Mouse (Mus musculus): ENCODE data around the gene Phrf1. TPM values are rescaled to one million over a fixed set of nuclear protein-coding genes. Genes with fewer than 3 reads are reported as not detected.
"Not testable (repeated sequence)": the region's sequence is repeated elsewhere in the genome, so short reads cannot be mapped to it uniquely, and the experiment has no call there.

The Phrf1 gene
- polyA plus RNA-seq, 2 experiments from 2014 or later, result 45.3 to 54.8 TPM

GRCm38 (mm10) chr7:141213605-141214235, 14.9 kb upstream of the Phrf1 start, which contains the start of gene Lmntd2:
Lmntd2 (minus strand) TSS chr7:141214080.
- ATAC-seq, result no peak

GRCm38 (mm10) chr7:141214310-141214709, 14.3 kb upstream of the Phrf1 start:
- no peak for ATAC-seq

GRCm38 (mm10) chr7:141215101-141215879, 13.3 kb upstream of the Phrf1 start, which contains the start of gene Rassf7:
Rassf7 (plus strand) TSS chr7:141215860.
- ATAC-seq, result peak; percentile 97

- peak; percentile 33 for ATAC-seq
Observed at GRCm38 (mm10) chr7:141215880-141216733, 12.5 kb upstream of the Phrf1 start.

- ATAC-seq, result no peak
Observed at GRCm38 (mm10) chr7:141216894-141217293, 11.7 kb upstream of the Phrf1 start.

GRCm38 (mm10) chr7:141217343-141218013, 11.1 kb upstream of the Phrf1 start:
- no peak for ATAC-seq

- no peak for ATAC-seq
Observed at GRCm38 (mm10) chr7:141218141-141218540, 10.4 kb upstream of the Phrf1 start.

GRCm38 (mm10) chr7:141218557-141219133, 9.9 kb upstream of the Phrf1 start:
- no peak for ATAC-seq

GRCm38 (mm10) chr7:141219558-141220099, 9.0 kb upstream of the Phrf1 start:
- ATAC-seq, result no peak

GRCm38 (mm10) chr7:141220377-141220776, 8.2 kb upstream of the Phrf1 start:
- ATAC-seq, result no peak

- ATAC-seq, result peak; percentile 93
Observed at GRCm38 (mm10) chr7:141221249-141222125, 7.1 kb upstream of the Phrf1 start.

- no peak for ATAC-seq
Observed at GRCm38 (mm10) chr7:141222126-141222467, 6.5 kb upstream of the Phrf1 start.

GRCm38 (mm10) chr7:141222696-141223215, 5.8 kb upstream of the Phrf1 start:
- ATAC-seq, result no peak

- ATAC-seq, result no peak
Observed at GRCm38 (mm10) chr7:141226535-141226934, 2.0 kb upstream of the Phrf1 start.

- no peak for ATAC-seq
Observed at GRCm38 (mm10) chr7:141227796-141228195, 788 bp upstream of the Phrf1 start.

GRCm38 (mm10) chr7:141229702-141230101, 1.1 kb downstream of the Phrf1 start:
- no peak for ATAC-seq

GRCm38 (mm10) chr7:141230570-141230969, 2.0 kb downstream of the Phrf1 start:
- ATAC-seq, result no peak

GRCm38 (mm10) chr7:141231111-141231510, 2.5 kb downstream of the Phrf1 start:
- ATAC-seq, result no peak

GRCm38 (mm10) chr7:141231551-141231950, 3.0 kb downstream of the Phrf1 start:
- ATAC-seq, result no peak

GRCm38 (mm10) chr7:141250486-141250885, 21.9 kb downstream of the Phrf1 start:
- ATAC-seq, result not testable (repeated sequence)

GRCm38 (mm10) chr7:141256159-141256558, 27.6 kb downstream of the Phrf1 start:
- no peak for ATAC-seq

Data from CD4-positive, CD25-positive, alpha-beta regulatory T cell, adult 4 months (primary cell).